Comparison of ENCODE assay signal across 8 mouse cellular contexts in genomic region chr11:40695103-40695502, GRCm38 (mm10). TPM values are rescaled to one million over a fixed set of nuclear protein-coding genes. Genes with fewer than 3 reads are reported as not detected.
DNase-seq lines count a peak whose midpoint lies in the region; ATAC-seq and TF ChIP-seq lines count a peak whose summit lies in the region.

Mat2b (minus strand) TSS chr11:40695203.

- no peak for TF ChIP-seq CTCF in thymus, adult 2 months (IDR thresholded peaks at IDR 0.05; ENCODE audit: borderline replicate concordance, control insufficient read depth, extremely low read depth, insufficient read depth, low read length, poor library complexity)
- no peak for TF ChIP-seq CTCF in small intestine, adult 2 months (IDR thresholded peaks at IDR 0.05; ENCODE audit: extremely low read depth, insufficient read length, insufficient replicate concordance, low read depth, low read length)

- ATAC-seq in limb, embryonic 13.5 days (ENCODE audit: low FRiP score, low read depth) = no peak

- peak within 1 kb of the TSS; percentile 81 for H3K4me2 ChIP-seq in limb, embryonic 13.5 days (replicated peaks)

- 90% methylated on average over 9 of the region's 9 CpGs for WGBS in thymus, adult 2 months
- WGBS in limb, embryonic 13.5 days = 74% methylated on average over 9 of the region's 9 CpGs
- WGBS in small intestine, adult 2 months = 75% methylated on average over 9 of the region's 9 CpGs

- peak within 1 kb of the TSS; percentile 66 for H3K4me3 ChIP-seq in thymus, adult 2 months (ENCODE audit: control insufficient read depth, insufficient read depth, low read length)
- peak within 1 kb of the TSS; percentile 97 for H3K4me3 ChIP-seq in erythroblast, embryonic 14.5 days (replicated peaks)
- peak within 1 kb of the TSS; percentile 88 for H3K4me3 ChIP-seq in limb, embryonic 13.5 days
- H3K4me3 ChIP-seq in small intestine, adult 2 months (ENCODE audit: low read depth, low read length) = peak within 1 kb of the TSS; percentile 84

- H3K9ac ChIP-seq in limb, embryonic 13.5 days = peak within 1 kb of the TSS; percentile 82

- TF ChIP-seq POLR2A in thymus, adult 2 months (IDR thresholded peaks at IDR 0.05; ENCODE audit: control insufficient read depth, extremely low read depth, insufficient read depth, low read length, poor library complexity) = no peak
- TF ChIP-seq POLR2A in small intestine, adult 2 months (IDR thresholded peaks at IDR 0.05; ENCODE audit: low read depth, low read length) = no peak

- H3K9me3 ChIP-seq in erythroblast, embryonic 14.5 days (ENCODE audit: control insufficient read depth, low read length) = peaks cover 6% of the 10 kb centered on the region
- no peaks in the 10 kb centered on the region for H3K9me3 ChIP-seq in limb, embryonic 13.5 days

- H3K36me3 ChIP-seq in thymus, adult 2 months (ENCODE audit: control insufficient read depth, insufficient read depth, low read length) = no peaks in the 10 kb centered on the region
- H3K36me3 ChIP-seq in erythroblast, embryonic 14.5 days (ENCODE audit: control insufficient read depth) = peaks cover 12% of the 10 kb centered on the region
- H3K36me3 ChIP-seq in limb, embryonic 13.5 days = peaks cover 6% of the 10 kb centered on the region
- H3K36me3 ChIP-seq in small intestine, adult 2 months (ENCODE audit: control insufficient read depth, insufficient read depth, low read length) = 0 out of 2 replicates have a peak, but pooled peaks cover 2% of the 10 kb centered on the region

- intact Hi-C loops in heart, postnatal 25 days (cut with DNase I) = no loop called here

- DNase-seq in thymus, adult 2 months = no peak
- no peak for DNase-seq in thymus, postnatal 4 days
- no peak for DNase-seq in heart, postnatal 25 days (ENCODE audit: low spot score)
- DNase-seq in right cerebral cortex, postnatal 10 days (ENCODE audit: low spot score in 2 of 2) = no peak
- DNase-seq in cerebellum, adult 8-10 months = no peak

- H3K27ac ChIP-seq in thymus, adult 2 months (ENCODE audit: control insufficient read depth, insufficient read depth, low read length) = peak within 1 kb of the TSS; percentile 79
- H3K27ac ChIP-seq in limb, embryonic 13.5 days = peak within 1 kb of the TSS; percentile 98
- H3K27ac ChIP-seq in small intestine, adult 2 months (ENCODE audit: insufficient read depth, low read depth, low read length) = peak within 1 kb of the TSS; percentile 98

- H3K4me1 ChIP-seq in thymus, adult 2 months (replicated peaks; ENCODE audit: control insufficient read depth, insufficient read depth, low read length) = peaks cover 10% of the 10 kb centered on the region
- peaks cover 41% of the 10 kb centered on the region for H3K4me1 ChIP-seq in erythroblast, embryonic 14.5 days (ENCODE audit: control insufficient read depth)
- peaks cover 17% of the 10 kb centered on the region for H3K4me1 ChIP-seq in limb, embryonic 13.5 days
- peaks cover 9% of the 10 kb centered on the region; the same call in 1 of the 2 replicates for H3K4me1 ChIP-seq in small intestine, adult 2 months (ENCODE audit: control insufficient read depth, insufficient read depth, insufficient read length, low read length)

- H3K27me3 ChIP-seq in thymus, adult 2 months (ENCODE audit: control insufficient read depth, insufficient read depth, low read length) = no peaks in the 10 kb centered on the region
- no peaks in the 10 kb centered on the region for H3K27me3 ChIP-seq in erythroblast, embryonic 14.5 days (ENCODE audit: control insufficient read depth)
- no peaks in the 10 kb centered on the region for H3K27me3 ChIP-seq in limb, embryonic 13.5 days
- no peaks in the 10 kb centered on the region for H3K27me3 ChIP-seq in small intestine, adult 2 months (ENCODE audit: control insufficient read depth, insufficient read depth, low read length)

RNA-seq across cellular contexts. Expression of gene Mat2b, which starts in this region (rescaled TPM):
- polyA plus RNA-seq in thymus, adult 2 months (2012; rRNA removed) = 49.5 and 51.9 TPM in 2 replicates
- polyA plus RNA-seq in erythroblast, embryonic 14.5 days (2012) = 1.7 and 2.1 TPM in 2 replicates
- 100 to 1,000 TPM in 1 of 2 experiments, 10 to 100 TPM in 1; 98.4 to 101 TPM for total RNA-seq in heart, postnatal 25 days (2021)
- 117 and 118 TPM in 2 replicates for polyA plus RNA-seq in limb, embryonic 13.5 days (2015; fragmentation: Nextera tagmentation; extraction: Ambion mirVana)
- polyA plus RNA-seq in small intestine, adult 2 months (2012; rRNA removed) = 10.3 and 22.3 TPM in 2 replicates
